Mouse (Mus musculus) small intestine, adult 2 months (tissue): ENCODE data around the gene H2-K1.

Experiments used
- CTCF ChIP-seq: fragments of 200-500 bp; IDR thresholded peaks from 2 replicates; pipeline ENCODE4 v1.5.1; 2012; ENCODE audit warnings: low read depth, mild to moderate bottlenecking, control low read depth, inconsistent platforms, low read length, moderate library complexity, mixed read lengths; ENCODE audit not compliant: insufficient replicate concordance, insufficient read length; ENCODE audit errors: extremely low read depth
- POLR2A ChIP-seq: fragments of 200-500 bp; IDR thresholded peaks from 2 replicates; pipeline ENCODE4 v1.6.1; 2012; ENCODE audit warnings: low read depth, mild to moderate bottlenecking, control low read depth, inconsistent platforms, low read length, moderate library complexity

DNA sequence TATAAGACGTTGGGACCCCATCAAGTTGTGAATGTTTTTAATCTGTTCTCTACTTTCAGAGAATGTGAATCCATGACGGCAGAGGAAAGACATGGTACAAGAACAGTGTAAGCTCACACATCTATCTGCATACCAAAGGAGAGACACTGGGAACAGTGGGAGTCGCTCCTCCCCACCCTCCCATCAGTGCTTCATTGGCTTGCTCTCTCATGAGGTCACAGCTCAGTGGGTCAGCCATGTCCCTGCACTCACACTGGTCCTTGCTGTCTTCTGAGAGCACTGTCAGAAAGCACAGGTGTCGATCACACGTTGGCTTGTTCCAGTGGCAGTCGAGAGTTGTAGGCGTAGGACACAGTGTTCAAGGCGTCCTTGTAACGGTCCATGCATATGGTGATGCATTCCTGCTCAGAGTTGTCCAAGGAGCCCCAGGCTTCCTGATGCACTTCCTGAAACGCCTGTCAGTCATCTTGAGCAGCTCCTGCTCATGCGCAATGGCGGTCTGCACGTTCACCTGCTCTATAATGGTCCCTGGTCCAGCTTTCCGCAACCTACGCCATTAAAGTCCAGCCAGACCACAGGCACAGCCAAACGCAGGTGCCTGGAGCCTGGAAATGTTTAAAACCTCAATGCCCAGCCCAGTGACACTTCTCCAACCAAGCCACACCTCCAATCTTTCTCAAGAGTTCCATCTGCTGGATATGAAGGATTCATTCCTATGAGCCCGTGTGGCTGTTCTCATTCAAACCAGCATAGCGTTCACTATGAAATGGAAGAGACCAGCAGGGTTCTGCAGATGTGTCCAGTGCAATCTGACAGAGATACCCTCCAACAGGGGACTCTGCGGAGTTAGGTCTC lies 19.7 kb downstream of the H2-K1 start:
- TF ChIP-seq POLR2A, result no peak
- no peak for TF ChIP-seq CTCF
